Mouse (Mus musculus): ENCODE measurements at regions not wholly inside any gene's neighbourhood (a gene's known extent, or its start where the extent isn't known, plus 50 kb on each side); places are given as distances from the start of the nearest gene placed in this dataset.

DNA sequence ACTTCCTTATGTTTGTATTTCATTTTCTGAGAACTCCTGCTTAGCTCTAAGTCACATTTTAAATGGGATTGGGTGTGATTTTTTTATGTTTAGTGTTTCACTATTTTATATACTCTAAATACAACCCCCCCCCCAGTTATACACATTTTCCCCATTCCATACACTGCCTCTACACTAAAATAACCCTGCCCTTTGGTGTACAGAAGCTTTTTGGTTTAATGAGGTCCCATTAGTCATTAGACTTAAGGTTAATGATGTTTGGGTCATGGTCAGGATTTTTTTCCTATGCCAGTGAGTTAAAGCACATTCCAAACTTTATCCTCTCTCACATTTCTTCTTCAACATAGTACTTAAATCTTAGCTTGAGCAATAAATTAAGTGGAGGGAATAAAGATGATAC, 149.2 kb downstream of the Tinag start:
- Histone ChIP-seq H3K27me3 (ENCODE audit: insufficient read depth, low read length) (no peaks in the 10 kb centered on the region), H3K9me3 (ENCODE audit: low read length) (no peaks in the 10 kb centered on the region), H3K4me1 (ENCODE audit: insufficient read depth, low read length) (no peaks in the 10 kb centered on the region), H3K4me3 (ENCODE audit: low read length) (no peak overlapping the region), H3K27ac (ENCODE audit: low read length) (no peak overlapping the region), H3K9ac (replicated peaks; ENCODE audit: low read length) (no peak overlapping the region), H3K4me2 (replicated peaks; ENCODE audit: low read depth, low read length) (no peak overlapping the region), H3K36me3 (ENCODE audit: insufficient read depth, low read length) (no peaks in the 10 kb centered on the region)
- ATAC-seq (ENCODE audit: low FRiP score, low TSS enrichment) = peak; percentile 46; the same call in 1 of the 2 replicates

- Histone ChIP-seq H3K9me3 (ENCODE audit: low read length) (no peaks in the 10 kb centered on the region), H3K4me2 (replicated peaks; ENCODE audit: low read depth, low read length) (no peak overlapping the region), H3K27me3 (ENCODE audit: insufficient read depth, low read length) (no peaks in the 10 kb centered on the region), H3K4me1 (ENCODE audit: insufficient read depth, low read length) (no peaks in the 10 kb centered on the region), H3K27ac (ENCODE audit: low read length) (no peak overlapping the region), H3K36me3 (ENCODE audit: insufficient read depth, low read length) (no peaks in the 10 kb centered on the region), H3K9ac (replicated peaks; ENCODE audit: low read length) (no peak overlapping the region), H3K4me3 (ENCODE audit: low read length) (no peak overlapping the region)
- no peak for ATAC-seq (ENCODE audit: low FRiP score, low TSS enrichment)
- WGBS = 64% methylated on average over 1 of the region's 1 CpGs
Measured at GRCm38 (mm10) chr9:76881830-76882229, 163.8 kb downstream of the Tinag start.

- no peaks in the 10 kb centered on the region for H3K36me3 ChIP-seq (ENCODE audit: insufficient read depth, low read length)
- no peak overlapping the region for H3K9ac ChIP-seq (replicated peaks; ENCODE audit: low read length)
- no peak overlapping the region for H3K4me3 ChIP-seq (ENCODE audit: low read length)
- H3K27ac ChIP-seq (ENCODE audit: low read length) = no peak overlapping the region
- no peaks in the 10 kb centered on the region for H3K27me3 ChIP-seq (ENCODE audit: insufficient read depth, low read length)
- H3K9me3 ChIP-seq (ENCODE audit: low read length) = no peaks in the 10 kb centered on the region
- WGBS = 87% methylated on average over 10 of the region's 10 CpGs
- no peaks in the 10 kb centered on the region for H3K4me1 ChIP-seq (ENCODE audit: insufficient read depth, low read length)
- no peak overlapping the region for H3K4me2 ChIP-seq (replicated peaks; ENCODE audit: low read depth, low read length)
- ATAC-seq (ENCODE audit: low FRiP score, low TSS enrichment) = no peak
Measured at GRCm38 (mm10) chr9:76876020-76876419, 169.6 kb downstream of the Tinag start.

GRCm38 (mm10) chr9:76872418-76872817, 173.2 kb downstream of the Tinag start:
- Histone ChIP-seq H3K36me3 (ENCODE audit: insufficient read depth, low read length) (no peaks in the 10 kb centered on the region), H3K9ac (replicated peaks; ENCODE audit: low read length) (no peak overlapping the region), H3K4me1 (ENCODE audit: insufficient read depth, low read length) (no peaks in the 10 kb centered on the region), H3K4me3 (ENCODE audit: low read length) (no peak overlapping the region), H3K4me2 (replicated peaks; ENCODE audit: low read depth, low read length) (no peak overlapping the region), H3K9me3 (ENCODE audit: low read length) (no peaks in the 10 kb centered on the region), H3K27me3 (ENCODE audit: insufficient read depth, low read length) (no peaks in the 10 kb centered on the region), H3K27ac (ENCODE audit: low read length) (no peak overlapping the region)
- no peak for ATAC-seq (ENCODE audit: low FRiP score, low TSS enrichment)
- WGBS = 88% methylated on average over 2 of the region's 2 CpGs

DNA sequence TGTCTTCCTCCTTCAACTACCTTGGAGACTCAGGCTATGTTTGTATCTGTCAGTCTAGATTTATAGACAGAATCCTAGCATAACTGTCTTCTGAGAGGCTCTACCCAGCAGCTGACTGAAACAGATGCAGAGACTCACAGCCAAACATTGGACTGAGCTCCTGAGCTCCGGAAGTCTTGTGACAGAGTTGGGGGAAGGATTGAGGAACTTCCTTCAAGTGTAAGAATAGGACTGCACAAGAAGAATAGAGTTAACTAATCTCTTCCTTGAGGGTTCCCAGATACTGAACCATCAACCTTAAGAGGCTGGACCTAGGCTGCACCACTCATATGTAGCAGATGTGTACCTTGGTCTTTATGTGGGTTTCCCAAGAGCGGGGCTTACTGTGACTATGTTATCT, 176.0 kb downstream of the Tinag start:
- no peak for ATAC-seq (ENCODE audit: low FRiP score, low TSS enrichment)

DNA sequence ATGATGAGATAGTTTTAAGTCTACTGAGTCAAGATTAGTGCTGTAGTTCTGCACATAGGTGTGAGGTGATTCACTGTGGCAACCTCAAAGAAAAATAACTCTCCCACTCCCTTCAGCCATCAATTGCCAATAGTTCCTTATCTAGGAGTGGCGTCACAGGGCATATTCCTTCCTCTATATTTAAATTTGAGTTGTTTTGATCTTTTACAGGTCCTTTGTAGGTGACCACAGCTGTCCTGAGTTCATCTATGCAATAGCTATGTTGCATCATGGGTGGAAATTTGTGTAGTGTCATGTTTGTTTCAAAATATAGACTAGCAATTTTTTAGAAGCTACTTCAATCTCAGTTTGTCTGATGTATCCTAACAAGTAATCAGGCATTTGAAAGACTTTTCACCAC, 177.0 kb downstream of the Tinag start:
- H3K9ac ChIP-seq (replicated peaks; ENCODE audit: low read length) = no peak overlapping the region
- no peaks in the 10 kb centered on the region for H3K36me3 ChIP-seq (ENCODE audit: insufficient read depth, low read length)
- 59% methylated on average over 1 of the region's 1 CpGs for WGBS
- no peaks in the 10 kb centered on the region for H3K27me3 ChIP-seq (ENCODE audit: insufficient read depth, low read length)
- no peak overlapping the region for H3K27ac ChIP-seq (ENCODE audit: low read length)
- no peaks in the 10 kb centered on the region for H3K4me1 ChIP-seq (ENCODE audit: insufficient read depth, low read length)
- no peak overlapping the region for H3K4me2 ChIP-seq (replicated peaks; ENCODE audit: low read depth, low read length)
- H3K4me3 ChIP-seq (ENCODE audit: low read length) = no peak overlapping the region
- no peak for ATAC-seq (ENCODE audit: low FRiP score, low TSS enrichment)
- H3K9me3 ChIP-seq (ENCODE audit: low read length) = no peaks in the 10 kb centered on the region

More for the DNA sequence above, 176.0 kb downstream of the Tinag start:
- Histone ChIP-seq H3K9ac (replicated peaks; ENCODE audit: low read length) (no peak overlapping the region), H3K27me3 (ENCODE audit: insufficient read depth, low read length) (no peaks in the 10 kb centered on the region), H3K4me1 (ENCODE audit: insufficient read depth, low read length) (no peaks in the 10 kb centered on the region), H3K4me3 (ENCODE audit: low read length) (no peak overlapping the region), H3K4me2 (replicated peaks; ENCODE audit: low read depth, low read length) (no peak overlapping the region), H3K36me3 (ENCODE audit: insufficient read depth, low read length) (no peaks in the 10 kb centered on the region), H3K27ac (ENCODE audit: low read length) (no peak overlapping the region), H3K9me3 (ENCODE audit: low read length) (no peaks in the 10 kb centered on the region)
- WGBS = 94% methylated on average over 2 of the region's 2 CpGs

DNA sequence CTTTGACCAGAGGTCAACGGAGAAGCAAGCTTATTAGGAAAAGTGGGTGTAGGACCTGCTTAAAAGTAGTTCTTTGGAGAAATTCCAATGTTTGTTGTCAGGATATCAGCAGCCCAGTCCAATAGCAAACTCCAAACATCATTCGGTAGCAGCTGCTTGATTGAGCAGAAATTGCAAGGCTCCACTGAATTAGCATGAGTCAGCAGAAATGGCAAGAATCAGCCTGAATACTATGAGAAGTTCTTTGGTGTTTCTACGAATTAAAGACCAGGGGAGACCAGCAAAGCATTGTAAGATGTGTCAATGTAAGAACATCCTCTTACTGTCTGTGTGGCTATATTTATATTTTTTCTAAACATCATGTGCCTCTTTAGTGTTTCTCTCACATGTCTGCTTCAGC, 223.4 kb downstream of the Tinag start:
- H3K4me2 ChIP-seq (replicated peaks; ENCODE audit: low read depth, low read length) = no peak overlapping the region
- H3K9me3 ChIP-seq (ENCODE audit: low read length) = no peaks in the 10 kb centered on the region
- H3K9ac ChIP-seq (replicated peaks; ENCODE audit: low read length) = no peak overlapping the region
- WGBS = 83% methylated on average over 3 of the region's 3 CpGs
- no peak for ATAC-seq (ENCODE audit: low FRiP score, low TSS enrichment)
- no peak overlapping the region for H3K4me3 ChIP-seq (ENCODE audit: low read length)
- H3K36me3 ChIP-seq (ENCODE audit: insufficient read depth, low read length) = no peaks in the 10 kb centered on the region
- H3K27me3 ChIP-seq (ENCODE audit: insufficient read depth, low read length) = no peaks in the 10 kb centered on the region
- H3K4me1 ChIP-seq (ENCODE audit: insufficient read depth, low read length) = no peaks in the 10 kb centered on the region
- no peak overlapping the region for H3K27ac ChIP-seq (ENCODE audit: low read length)

- Histone ChIP-seq H3K9me3 (ENCODE audit: low read length) (no peaks in the 10 kb centered on the region), H3K36me3 (ENCODE audit: insufficient read depth, low read length) (no peaks in the 10 kb centered on the region), H3K4me1 (ENCODE audit: insufficient read depth, low read length) (no peaks in the 10 kb centered on the region), H3K4me3 (ENCODE audit: low read length) (no peak overlapping the region), H3K27me3 (ENCODE audit: insufficient read depth, low read length) (no peaks in the 10 kb centered on the region), H3K27ac (ENCODE audit: low read length) (no peak overlapping the region), H3K9ac (replicated peaks; ENCODE audit: low read length) (no peak overlapping the region), H3K4me2 (replicated peaks; ENCODE audit: low read depth, low read length) (no peak overlapping the region)
- no peak for ATAC-seq (ENCODE audit: low FRiP score, low TSS enrichment)
- 88% methylated on average over 2 of the region's 2 CpGs for WGBS
Measured at GRCm38 (mm10) chr9:76794951-76795350, 228.0 kb upstream of the Fam83b start.

GRCm38 (mm10) chr9:76788654-76789053, 221.7 kb upstream of the Fam83b start:
- no peaks in the 10 kb centered on the region for H3K4me1 ChIP-seq (ENCODE audit: insufficient read depth, low read length)
- 45% methylated on average over 1 of the region's 1 CpGs for WGBS
- ATAC-seq (ENCODE audit: low FRiP score, low TSS enrichment) = no peak
- H3K36me3 ChIP-seq (ENCODE audit: insufficient read depth, low read length) = no peaks in the 10 kb centered on the region
- no peaks in the 10 kb centered on the region for H3K27me3 ChIP-seq (ENCODE audit: insufficient read depth, low read length)
- H3K9ac ChIP-seq (replicated peaks; ENCODE audit: low read length) = no peak overlapping the region
- H3K9me3 ChIP-seq (ENCODE audit: low read length) = no peaks in the 10 kb centered on the region
- H3K27ac ChIP-seq (ENCODE audit: low read length) = no peak overlapping the region
- no peak overlapping the region for H3K4me2 ChIP-seq (replicated peaks; ENCODE audit: low read depth, low read length)
- H3K4me3 ChIP-seq (ENCODE audit: low read length) = no peak overlapping the region
